Mouse (Mus musculus) cerebellum, adult 2 months (tissue): ENCODE measurements around the gene Gm45785.

Experiments used
- CTCF ChIP-seq: fragments of 200-500 bp; IDR thresholded peaks from 2 replicates; pipeline ENCODE4 v1.5.1; 2011; ENCODE audit warnings: low read depth, mild to moderate bottlenecking, control low read depth, low read length, moderate library complexity, borderline replicate concordance; ENCODE audit not compliant: insufficient read depth
- POLR2A ChIP-seq: fragments of 200-500 bp; IDR thresholded peaks from 2 replicates; pipeline ENCODE4 v1.6.1; 2011; ENCODE audit warnings: low read length, control low read depth, borderline replicate concordance; ENCODE audit not compliant: insufficient read depth

GRCm38 (mm10) chr7:140856785-140857549 is 836 bp upstream of the Gm45785 start, which contains the start of gene Ric8a:
- no peak for TF ChIP-seq CTCF
- peak; percentile 68; the same call in 1 of the 2 replicates for TF ChIP-seq POLR2A
